Mouse (Mus musculus) midbrain, embryonic 12.5 days (tissue): ENCODE results near the gene Polr2j. TPM values are rescaled to one million over a fixed set of nuclear protein-coding genes. Genes with fewer than 3 reads are reported as not detected.

Source experiments
- ATAC-seq: fragments of 200-750 bp; cut with Nextera tagmentation; 2 replicates; pipeline ENCODE4 v1.8.0; 2017; ENCODE audit warnings: low read depth, moderate TSS enrichment, moderate library complexity; ENCODE audit not compliant: low FRiP score
- H3K27ac ChIP-seq: fragments of 300-500 bp; sonication (generic); replicated peaks from 2 replicates; pipeline ENCODE4 v1.5.1; 2016; ENCODE audit warnings: mild to moderate bottlenecking
- H3K27me3 ChIP-seq: fragments of 300-500 bp; sonication (generic); 2 replicates; pipeline ENCODE4 v1.6.1; 2016; ENCODE audit warnings: mild to moderate bottlenecking
- H3K36me3 ChIP-seq: fragments of 300-500 bp; sonication (generic); 2 replicates; pipeline ENCODE4 v1.6.1; 2016
- H3K4me1 ChIP-seq: fragments of 300-500 bp; sonication (generic); 2 replicates; pipeline ENCODE4 v1.6.1; 2016
- H3K4me2 ChIP-seq: fragments of 300-500 bp; sonication (generic); replicated peaks from 2 replicates; pipeline ENCODE4 v1.6.1; 2016; ENCODE audit warnings: mild to moderate bottlenecking, moderate library complexity
- H3K4me3 ChIP-seq: fragments of 300-500 bp; sonication (generic); 2 replicates; pipeline ENCODE4 v1.5.1; 2016; ENCODE audit warnings: mild to moderate bottlenecking
- H3K9ac ChIP-seq: fragments of 300-500 bp; sonication (generic); replicated peaks from 2 replicates; pipeline ENCODE4 v1.6.1; 2016; ENCODE audit warnings: mild to moderate bottlenecking, moderate library complexity
- H3K9me3 ChIP-seq: fragments of 300-500 bp; sonication (generic); 2 replicates; pipeline ENCODE4 v1.6.1; 2016; ENCODE audit warnings: mild to moderate bottlenecking
- WGBS: fragments of 180-500 bp; shearing (Covaris S2); methylation state at CpG from one replicate; pipeline ENCODE4 v1.1.7; 2016; 5-methylcytosine and 5-hydroxymethylcytosine counted together
- polyA plus RNA-seq: library from polyadenylated mRNA; unstranded; fragments of >200 nt; fragmentation: Nextera tagmentation; extraction: Ambion mirVana; gene quantifications from 2 replicates; pipeline ENCODE4 v1.2.1, GENCODE M21; 2016

Polr2j gene
- polyA plus RNA-seq, 1 experiment from 2014 or later: 227 TPM

DNA sequence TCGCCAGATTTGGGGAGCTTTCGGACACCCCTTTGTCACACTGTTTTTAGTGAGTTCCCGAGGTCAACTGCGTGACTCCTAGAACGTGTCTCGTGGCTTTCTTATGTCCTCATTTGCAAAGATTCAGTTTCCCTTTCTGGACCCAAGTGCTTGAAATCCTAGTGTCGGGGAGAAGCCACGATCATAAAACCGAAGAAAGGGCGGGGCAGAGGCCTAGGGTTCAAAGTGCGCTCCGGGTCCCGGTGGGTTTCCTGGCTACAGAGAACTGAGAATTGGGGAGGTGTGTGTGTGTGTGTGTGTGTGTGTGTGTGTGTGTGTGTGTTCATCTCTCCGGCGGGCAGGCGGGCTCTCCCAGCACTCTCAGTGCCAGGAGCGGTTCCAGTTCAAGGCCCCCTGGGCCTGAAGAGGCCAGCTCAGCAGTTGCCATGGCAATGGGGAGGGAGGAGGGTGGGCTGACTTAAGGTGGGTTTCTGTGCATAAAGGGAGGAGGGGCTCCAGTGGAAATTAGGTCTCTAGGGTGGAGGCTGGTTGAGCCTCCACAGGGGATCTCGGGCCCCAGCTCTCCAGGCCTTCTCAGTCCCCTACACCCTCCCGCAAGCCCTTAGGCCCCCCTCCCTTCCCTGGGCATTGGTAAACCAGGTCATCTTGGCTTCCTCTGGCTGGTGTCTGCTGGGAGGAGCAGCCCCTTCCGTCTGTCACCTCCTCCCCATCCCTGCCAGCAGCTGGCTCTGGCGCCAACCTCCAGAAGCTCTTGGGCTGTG is 31.4 kb upstream of the Polr2j start:
- ATAC-seq: peak; percentile 57

DNA sequence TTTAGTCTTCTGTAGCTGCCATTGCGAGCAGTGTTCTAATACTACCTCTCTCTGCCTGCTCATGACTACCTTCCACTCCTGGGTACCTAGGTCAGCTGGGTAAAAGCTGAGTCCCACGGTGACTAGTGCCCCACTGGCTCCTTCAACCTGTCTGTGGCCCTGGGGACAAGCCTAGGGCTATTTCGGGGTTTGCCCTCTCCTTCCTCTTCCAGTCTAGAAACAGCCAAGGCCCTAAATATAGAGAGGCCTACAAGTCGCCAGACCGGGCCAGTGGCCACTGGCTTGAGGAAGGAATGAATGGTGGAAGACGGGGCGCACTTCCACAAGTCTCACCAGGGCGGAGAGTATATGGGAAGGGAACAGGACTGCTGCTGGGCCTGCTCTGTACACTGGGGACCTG is 30.1 kb upstream of the Polr2j start:
- Histone ChIP-seq H3K27me3 (peaks cover 23% of the 10 kb centered on the region), H3K9ac (no peak overlapping the region), H3K27ac (no peak overlapping the region), H3K4me2 (no peak overlapping the region), H3K9me3 (no peaks in the 10 kb centered on the region), H3K4me3 (no peak overlapping the region), H3K4me1 (peaks cover 18% of the 10 kb centered on the region), H3K36me3 (no peaks in the 10 kb centered on the region)
- 87% methylated on average over 8 of the region's 8 CpGs for WGBS
- no peak for ATAC-seq

More for the DNA sequence above, 31.4 kb upstream of the Polr2j start:
- peaks cover 23% of the 10 kb centered on the region for H3K27me3 ChIP-seq
- no peaks in the 10 kb centered on the region for H3K36me3 ChIP-seq
- H3K27ac ChIP-seq: peak overlapping the region; percentile 52
- H3K9ac ChIP-seq: peak overlapping the region; percentile 64; the same call in 1 of the 2 replicates
- peaks cover 18% of the 10 kb centered on the region for H3K4me1 ChIP-seq
- H3K4me2 ChIP-seq: peak overlapping the region; percentile 90
- peak overlapping the region; percentile 58 for H3K4me3 ChIP-seq
- 2% methylated on average over 19 of the region's 21 CpGs for WGBS
- H3K9me3 ChIP-seq: no peaks in the 10 kb centered on the region

DNA sequence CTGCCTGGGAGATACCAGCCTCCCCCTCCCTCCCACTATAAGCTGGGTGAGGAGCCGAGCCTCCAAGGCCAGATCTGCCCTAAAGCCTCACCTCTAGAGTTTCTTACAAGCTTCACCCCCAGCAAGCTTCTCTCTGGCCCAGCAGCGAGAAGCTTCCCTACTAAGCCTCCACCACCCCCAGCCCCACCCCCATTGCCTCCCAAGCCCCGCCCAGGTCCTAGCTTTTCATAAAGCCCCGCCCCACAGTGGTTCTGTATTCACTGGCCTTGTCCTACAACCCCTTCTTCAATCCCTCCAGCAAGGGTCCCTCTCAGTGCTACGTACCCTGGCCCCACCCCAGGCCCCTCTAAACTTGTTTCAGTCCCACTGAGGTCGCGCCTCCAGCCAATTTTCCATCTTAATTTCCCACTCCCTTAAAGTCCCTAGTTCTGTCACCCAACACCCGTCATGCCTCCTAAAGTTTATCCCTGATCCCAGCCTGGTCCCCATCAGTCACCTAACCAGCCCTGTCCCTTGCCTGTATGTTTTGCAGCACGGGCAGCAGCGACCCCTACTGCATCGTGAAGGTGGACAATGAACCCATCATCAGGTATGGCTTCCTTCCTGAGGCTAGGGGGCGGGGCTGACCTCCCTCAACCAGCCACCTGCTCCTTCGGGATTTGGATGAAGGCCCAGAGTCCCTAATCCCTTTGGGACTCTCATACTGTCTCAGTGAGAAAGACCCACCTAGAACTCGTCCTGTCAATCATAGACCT is 27.4 kb upstream of the Polr2j start:
- Histone ChIP-seq H3K27me3 (peaks cover 27% of the 10 kb centered on the region), H3K9ac (no peak overlapping the region), H3K4me1 (peaks cover 17% of the 10 kb centered on the region), H3K4me3 (no peak overlapping the region), H3K4me2 (no peak overlapping the region), H3K27ac (no peak overlapping the region), H3K36me3 (no peaks in the 10 kb centered on the region), H3K9me3 (no peaks in the 10 kb centered on the region)
- ATAC-seq: no peak
- WGBS: 13% methylated on average over 14 of the region's 14 CpGs

DNA sequence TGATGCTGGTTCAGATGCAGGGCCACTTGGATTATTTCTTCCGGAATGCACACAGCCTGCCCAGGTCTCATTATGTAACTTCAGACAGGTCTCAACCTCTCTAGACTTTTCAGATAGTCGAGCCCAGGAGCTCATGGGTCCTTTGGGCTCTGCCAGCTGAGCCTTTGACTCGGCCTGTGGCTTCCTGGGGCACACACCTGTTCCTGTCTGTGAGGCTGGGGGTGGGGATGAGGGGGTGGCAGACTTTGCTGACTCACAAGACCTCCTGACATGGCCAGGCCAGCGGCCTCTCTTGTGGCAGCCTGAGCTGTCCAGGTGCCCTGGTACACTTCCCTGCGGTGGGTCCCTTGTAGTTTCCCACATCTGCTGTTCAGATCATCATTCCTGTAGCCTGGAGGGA is 24.5 kb upstream of the Polr2j start:
- H3K9me3 ChIP-seq: no peaks in the 10 kb centered on the region
- H3K4me3 ChIP-seq: no peak overlapping the region
- H3K36me3 ChIP-seq: no peaks in the 10 kb centered on the region
- no peaks in the 10 kb centered on the region for H3K4me1 ChIP-seq
- WGBS: 63% methylated on average over 5 of the region's 5 CpGs
- H3K27me3 ChIP-seq: peaks cover 7% of the 10 kb centered on the region
- H3K27ac ChIP-seq: no peak overlapping the region
- no peak overlapping the region for H3K9ac ChIP-seq
- H3K4me2 ChIP-seq: no peak overlapping the region
- ATAC-seq: no peak

DNA sequence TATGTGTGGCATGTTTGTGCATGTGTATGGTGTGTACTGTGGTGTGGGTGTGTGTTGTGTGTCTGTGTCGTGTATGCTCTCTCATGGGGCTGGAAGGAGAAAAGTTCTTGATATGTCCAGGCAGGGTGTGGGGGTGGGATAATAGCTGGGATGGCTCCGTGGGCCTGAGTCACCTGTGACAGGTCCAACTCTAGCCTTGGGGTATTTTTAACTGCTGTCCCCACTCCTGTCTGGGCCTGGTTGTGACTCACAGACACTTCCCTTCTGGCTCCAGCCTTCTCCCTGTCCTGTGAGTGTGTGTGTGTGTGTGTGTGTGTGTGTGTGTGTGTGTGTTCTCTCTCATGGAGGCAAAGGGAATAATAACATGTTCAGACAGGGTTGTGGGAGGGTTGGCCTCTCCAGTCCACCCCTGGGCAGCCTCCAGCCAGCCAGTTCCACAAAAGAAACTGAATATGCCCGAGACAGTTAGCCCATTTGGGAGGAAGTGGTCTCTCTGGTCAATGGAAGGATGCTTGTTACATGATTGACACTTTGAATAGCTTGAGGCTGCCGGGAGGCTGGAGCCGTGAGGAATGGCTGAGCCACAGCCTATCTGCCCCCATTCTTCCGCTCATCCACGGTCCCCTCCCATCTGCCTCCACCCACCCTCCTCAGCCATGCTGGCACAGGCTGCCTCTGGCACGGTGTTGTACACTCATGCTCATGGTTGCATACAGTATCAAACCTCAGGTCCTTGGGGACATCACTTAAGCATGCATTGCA is 22.0 kb upstream of the Polr2j start:
- no peak for ATAC-seq
- 60% methylated on average over 8 of the region's 8 CpGs for WGBS
- peaks cover 7% of the 10 kb centered on the region for H3K27me3 ChIP-seq
- H3K9ac ChIP-seq: no peak overlapping the region
- no peaks in the 10 kb centered on the region for H3K4me1 ChIP-seq
- no peaks in the 10 kb centered on the region for H3K9me3 ChIP-seq
- H3K27ac ChIP-seq: no peak overlapping the region
- H3K4me2 ChIP-seq: no peak overlapping the region
- H3K4me3 ChIP-seq: no peak overlapping the region
- H3K36me3 ChIP-seq: no peaks in the 10 kb centered on the region

DNA sequence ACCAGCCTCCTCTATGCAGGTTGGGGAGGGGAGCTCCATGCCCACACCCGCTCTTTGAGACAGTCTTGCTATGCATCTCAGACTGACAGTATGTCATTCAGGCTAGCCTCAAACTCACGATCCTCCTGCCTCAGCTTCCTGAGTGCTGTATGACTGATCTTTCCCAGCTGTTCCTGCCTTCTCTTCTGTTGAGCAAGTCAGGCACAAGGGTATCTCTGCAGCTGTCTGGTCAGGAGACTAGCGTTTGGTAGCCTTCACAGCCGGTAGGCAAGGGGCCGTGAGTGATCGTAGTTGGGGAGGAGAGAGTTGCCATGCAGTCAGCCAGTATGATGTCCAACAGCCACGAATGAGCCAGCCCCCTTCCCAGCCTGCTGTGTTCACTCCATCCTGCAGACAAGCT is 21.3 kb upstream of the Polr2j start:
- no peaks in the 10 kb centered on the region for H3K4me1 ChIP-seq
- no peak overlapping the region for H3K9ac ChIP-seq
- H3K27me3 ChIP-seq: peaks cover 7% of the 10 kb centered on the region
- no peak overlapping the region for H3K4me2 ChIP-seq
- WGBS: 71% methylated on average over 7 of the region's 7 CpGs
- no peaks in the 10 kb centered on the region for H3K9me3 ChIP-seq
- no peak overlapping the region for H3K27ac ChIP-seq
- no peak for ATAC-seq
- no peaks in the 10 kb centered on the region for H3K36me3 ChIP-seq
- H3K4me3 ChIP-seq: no peak overlapping the region

DNA sequence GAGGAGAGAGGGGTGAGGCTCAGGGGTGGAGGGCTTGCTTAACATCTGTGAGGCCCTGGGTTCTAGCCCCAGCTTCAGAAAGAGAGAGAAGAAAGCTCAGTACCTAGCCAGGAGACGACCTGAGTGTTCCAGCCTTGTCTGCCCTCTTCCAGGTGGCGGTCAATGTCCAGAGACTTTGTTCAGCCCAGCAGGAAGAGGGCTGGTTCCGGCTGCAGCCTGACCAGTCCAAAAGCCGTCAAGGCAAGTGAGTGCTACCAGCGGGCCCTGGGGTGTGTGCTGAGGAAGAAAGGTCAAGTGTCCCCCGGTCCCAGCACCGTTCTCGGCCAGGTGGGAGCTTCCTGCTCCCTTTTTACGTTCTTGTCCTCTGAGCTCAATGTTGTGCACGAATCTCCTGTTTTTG is 17.9 kb upstream of the Polr2j start:
- H3K27me3 ChIP-seq: peaks cover 30% of the 10 kb centered on the region
- H3K9me3 ChIP-seq: no peaks in the 10 kb centered on the region
- no peak for ATAC-seq
- no peak overlapping the region for H3K4me2 ChIP-seq
- no peak overlapping the region for H3K9ac ChIP-seq
- H3K27ac ChIP-seq: no peak overlapping the region
- H3K36me3 ChIP-seq: no peaks in the 10 kb centered on the region
- 81% methylated on average over 10 of the region's 10 CpGs for WGBS
- H3K4me1 ChIP-seq: peaks cover 10% of the 10 kb centered on the region
- H3K4me3 ChIP-seq: no peak overlapping the region

DNA sequence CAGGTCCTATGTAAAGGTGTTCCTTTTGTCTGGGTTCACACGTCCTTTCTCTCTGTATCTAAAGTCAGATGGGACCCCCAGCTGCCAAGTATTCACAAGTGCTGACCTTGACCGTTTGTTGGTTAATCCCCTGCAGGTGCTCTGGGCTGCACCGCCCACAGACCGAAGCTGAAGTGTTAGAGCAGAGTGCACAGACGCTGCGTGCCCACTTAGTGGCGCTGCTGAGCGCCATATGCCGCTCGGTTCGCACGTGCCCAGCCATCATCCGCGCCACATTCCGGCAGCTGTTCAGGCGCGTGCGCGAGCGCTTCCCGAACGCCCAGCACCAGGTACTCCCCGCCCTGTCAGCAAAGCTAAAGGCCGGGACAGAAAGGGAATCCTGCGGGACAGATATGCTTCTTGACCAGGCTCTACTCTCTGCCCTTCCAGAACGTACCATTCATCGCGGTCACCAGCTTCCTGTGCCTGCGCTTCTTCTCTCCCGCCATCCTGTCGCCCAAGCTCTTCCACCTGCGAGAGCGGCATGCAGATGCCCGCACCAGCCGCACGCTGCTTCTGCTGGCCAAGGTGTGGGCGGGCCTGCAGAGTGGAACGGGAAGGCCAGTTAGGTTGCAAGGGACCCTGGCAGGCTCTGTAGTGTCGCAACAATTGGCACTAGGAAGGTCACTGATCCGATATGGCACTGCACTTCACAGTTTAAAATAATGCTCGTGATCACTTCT is 14.2 kb upstream of the Polr2j start:
- Histone ChIP-seq H3K36me3 (no peaks in the 10 kb centered on the region), H3K4me1 (peaks cover 10% of the 10 kb centered on the region), H3K4me3 (peak overlapping the region; percentile 33), H3K27me3 (peaks cover 40% of the 10 kb centered on the region), H3K9ac (peak overlapping the region; percentile 16; the same call in 1 of the 2 replicates), H3K9me3 (no peaks in the 10 kb centered on the region), H3K4me2 (peak overlapping the region; percentile 58), H3K27ac (no peak overlapping the region)
- peak; percentile 82 for ATAC-seq
- 7% methylated on average over 41 of the region's 41 CpGs for WGBS

DNA sequence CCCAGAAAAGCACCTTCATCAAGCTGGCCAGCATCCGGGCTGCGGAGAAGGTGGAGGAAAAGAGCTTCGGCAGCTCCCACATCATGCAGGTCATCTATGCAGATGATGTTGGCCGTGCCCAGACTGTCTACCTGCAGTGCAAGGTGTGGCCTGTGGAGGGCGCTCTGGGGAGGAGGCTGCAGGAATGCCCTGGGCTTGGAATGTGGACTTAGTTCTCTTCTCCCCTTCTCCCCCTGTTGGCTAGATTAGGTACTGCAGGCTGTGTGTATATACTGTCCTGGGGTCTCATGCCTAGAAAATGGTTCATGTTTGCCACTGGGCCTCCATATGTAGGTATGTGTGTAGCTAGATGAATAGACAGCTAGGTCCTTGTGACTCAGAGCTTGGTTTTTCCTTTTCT is 11.9 kb upstream of the Polr2j start:
- ATAC-seq: no peak
- no peaks in the 10 kb centered on the region for H3K36me3 ChIP-seq
- H3K4me1 ChIP-seq: peaks cover 10% of the 10 kb centered on the region
- no peak overlapping the region for H3K4me3 ChIP-seq
- H3K9ac ChIP-seq: no peak overlapping the region
- 90% methylated on average over 5 of the region's 5 CpGs for WGBS
- H3K27me3 ChIP-seq: peaks cover 40% of the 10 kb centered on the region
- no peak overlapping the region for H3K27ac ChIP-seq
- no peak overlapping the region for H3K4me2 ChIP-seq
- H3K9me3 ChIP-seq: no peaks in the 10 kb centered on the region

DNA sequence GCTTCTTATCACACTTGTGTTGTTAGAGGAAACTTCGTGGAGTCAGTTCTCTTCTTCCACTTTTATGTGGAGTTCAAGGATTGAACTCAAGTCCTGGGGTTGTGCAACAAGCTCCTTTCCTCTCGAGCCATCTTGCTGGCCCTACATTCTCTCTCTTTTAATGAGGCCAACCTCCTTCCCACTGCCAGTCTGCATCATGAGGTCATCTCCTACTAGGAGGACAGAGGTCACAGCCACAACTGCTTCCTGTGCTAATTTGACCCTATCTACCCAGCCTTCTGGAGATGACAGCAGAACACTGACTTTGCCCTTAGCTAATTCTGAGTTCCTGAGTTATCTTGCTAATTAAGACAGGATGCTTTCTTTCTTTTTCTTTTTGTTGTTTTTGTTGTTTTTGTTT is 7.9 kb upstream of the Polr2j start:
- no peaks in the 10 kb centered on the region for H3K36me3 ChIP-seq
- ATAC-seq: no peak
- no peak overlapping the region for H3K4me3 ChIP-seq
- H3K27ac ChIP-seq: no peak overlapping the region
- peaks cover 11% of the 10 kb centered on the region for H3K27me3 ChIP-seq
- H3K4me2 ChIP-seq: no peak overlapping the region
- whole genome bisulfite sequencing: 64% methylated on average over 2 of the region's 2 CpGs
- H3K9me3 ChIP-seq: no peaks in the 10 kb centered on the region
- no peaks in the 10 kb centered on the region for H3K4me1 ChIP-seq
- H3K9ac ChIP-seq: no peak overlapping the region

DNA sequence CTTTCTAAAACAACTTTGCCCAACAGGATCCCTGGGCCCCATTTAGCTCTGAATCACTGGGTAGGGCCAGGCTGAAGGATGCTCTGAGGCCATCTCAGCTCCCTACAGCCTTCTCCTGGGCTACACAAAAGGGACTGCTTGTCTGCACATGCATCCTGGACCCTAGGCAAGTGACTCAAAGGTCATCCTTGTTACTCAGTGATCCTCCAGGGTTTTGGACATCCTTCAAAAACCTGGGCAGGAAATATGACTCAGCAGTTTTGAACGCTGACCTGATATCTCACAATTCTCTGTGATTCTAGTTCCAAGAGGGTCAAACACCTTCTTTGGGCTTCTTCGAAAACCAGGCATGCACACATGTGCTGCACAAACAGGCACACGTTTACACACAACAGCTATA is 7.4 kb upstream of the Polr2j start:
- no peak for ATAC-seq
- Histone ChIP-seq H3K9ac (no peak overlapping the region), H3K4me3 (no peak overlapping the region), H3K27me3 (peaks cover 5% of the 10 kb centered on the region; the same call in 1 of the 2 replicates), H3K36me3 (no peaks in the 10 kb centered on the region), H3K4me1 (no peaks in the 10 kb centered on the region), H3K27ac (no peak overlapping the region), H3K9me3 (no peaks in the 10 kb centered on the region), H3K4me2 (no peak overlapping the region)
- WGBS: 84% methylated on average over 3 of the region's 3 CpGs
